ENCODE assay signal across 8 mouse cellular contexts in genomic region chr4:151995371-151996172, GRCm38 (mm10). TPM values are rescaled to one million over a fixed set of nuclear protein-coding genes. Genes with fewer than 3 reads are reported as not detected.
A peak's percentile ranks its signal among the peaks of the same experiment; 100 is the strongest.
DNase-seq lines count a peak whose midpoint lies in the region; ATAC-seq and TF ChIP-seq lines count a peak whose summit lies in the region.

No protein-coding gene starts in this region.

- peak overlapping the region; percentile 91 for H3K4me2 ChIP-seq in lung, embryonic 14.5 days
- peak overlapping the region; percentile 89 for H3K4me2 ChIP-seq in heart, embryonic 15.5 days
- H3K4me2 ChIP-seq in limb, embryonic 14.5 days (replicated peaks; ENCODE audit: low read depth, low read length, severe bottlenecking): peak overlapping the region; percentile 71

- peak overlapping the region; percentile 99 for H3K4me3 ChIP-seq in lung, embryonic 14.5 days (ENCODE audit: low read depth, low read length)
- peak overlapping the region; percentile 100 for H3K4me3 ChIP-seq in heart, embryonic 15.5 days
- H3K4me3 ChIP-seq in limb, embryonic 14.5 days (replicated peaks; ENCODE audit: low read length): peak overlapping the region; percentile 99
- peak overlapping the region; percentile 99 for H3K4me3 ChIP-seq in small intestine, adult 2 months (ENCODE audit: low read depth, low read length)

- H3K27me3 ChIP-seq in lung, embryonic 14.5 days (ENCODE audit: insufficient read depth, low read length): no peaks in the 10 kb centered on the region
- H3K27me3 ChIP-seq in heart, embryonic 15.5 days: no peaks in the 10 kb centered on the region
- no peaks in the 10 kb centered on the region for H3K27me3 ChIP-seq in limb, embryonic 14.5 days (ENCODE audit: control insufficient read depth, insufficient read depth, low read length)
- no peaks in the 10 kb centered on the region for H3K27me3 ChIP-seq in small intestine, adult 2 months (ENCODE audit: control insufficient read depth, insufficient read depth, low read length)

- peak; percentile 1 for ATAC-seq in lung, embryonic 14.5 days (ENCODE audit: insufficient read depth)
- ATAC-seq in heart, embryonic 15.5 days (replicated peaks; ENCODE audit: insufficient number of reproducible peaks, insufficient read depth, low FRiP score, low read depth): peak; percentile 24
- ATAC-seq in limb, embryonic 14.5 days (ENCODE audit: low FRiP score, low read depth): no peak
- ATAC-seq in activated CD4-positive, CD25-positive, alpha-beta regulatory T cell, adult 4 months: no peak

- TF ChIP-seq POLR2A in limb, embryonic 14.5 days (IDR thresholded peaks at IDR 0.05; ENCODE audit: borderline replicate concordance, extremely low read depth, insufficient read depth, insufficient read length): 0 out of 2 replicates have a peak, but pooled peaks have one; percentile 54
- no peak for TF ChIP-seq POLR2A in small intestine, adult 2 months (IDR thresholded peaks at IDR 0.05; ENCODE audit: low read depth, low read length)

- WGBS in lung, embryonic 14.5 days: under 1% methylated on average over 79 of the region's 111 CpGs
- WGBS in heart, embryonic 15.5 days: 1% methylated on average over 75 of the region's 111 CpGs
- 0% methylated on average over 29 of the region's 111 CpGs for WGBS in limb, embryonic 14.5 days
- WGBS in small intestine, adult 2 months: 1% methylated on average over 108 of the region's 111 CpGs

- peak overlapping the region; percentile 88 for H3K9ac ChIP-seq in lung, embryonic 14.5 days
- H3K9ac ChIP-seq in heart, embryonic 15.5 days: peak overlapping the region; percentile 96
- H3K9ac ChIP-seq in limb, embryonic 14.5 days (ENCODE audit: low read depth, low read length, severe bottlenecking): peak overlapping the region; percentile 92

- peak overlapping the region; percentile 88 for H3K27ac ChIP-seq in lung, embryonic 14.5 days (ENCODE audit: low read depth)
- H3K27ac ChIP-seq in heart, embryonic 15.5 days: peak overlapping the region; percentile 84
- H3K27ac ChIP-seq in limb, embryonic 14.5 days (replicated peaks; ENCODE audit: low read depth, low read length): peak overlapping the region; percentile 82
- H3K27ac ChIP-seq in small intestine, adult 2 months (ENCODE audit: insufficient read depth, low read depth, low read length): peak overlapping the region; percentile 53

- H3K9me3 ChIP-seq in lung, embryonic 14.5 days (ENCODE audit: low read depth, low read length): no peaks in the 10 kb centered on the region
- H3K9me3 ChIP-seq in heart, embryonic 15.5 days (replicated peaks): no peaks in the 10 kb centered on the region
- no peaks in the 10 kb centered on the region for H3K9me3 ChIP-seq in limb, embryonic 14.5 days (ENCODE audit: control insufficient read depth, low read length)

- H3K4me1 ChIP-seq in lung, embryonic 14.5 days (ENCODE audit: insufficient read depth): 0 out of 2 replicates have a peak, but pooled peaks cover 4% of the 10 kb centered on the region
- H3K4me1 ChIP-seq in heart, embryonic 15.5 days (replicated peaks): peaks cover 28% of the 10 kb centered on the region
- H3K4me1 ChIP-seq in limb, embryonic 14.5 days (ENCODE audit: control insufficient read depth, insufficient read depth, low read length): peaks cover 16% of the 10 kb centered on the region; the same call in 1 of the 2 replicates
- peaks cover 4% of the 10 kb centered on the region for H3K4me1 ChIP-seq in small intestine, adult 2 months (ENCODE audit: control insufficient read depth, insufficient read depth, insufficient read length, low read length)

- TF ChIP-seq CTCF in lung, embryonic 14.5 days (IDR thresholded peaks at IDR 0.05; ENCODE audit: low read depth): no peak
- no peak for TF ChIP-seq CTCF in small intestine, adult 2 months (IDR thresholded peaks at IDR 0.05; ENCODE audit: extremely low read depth, insufficient read length, insufficient replicate concordance, low read depth, low read length)

- H3K36me3 ChIP-seq in lung, embryonic 14.5 days (ENCODE audit: insufficient read depth): peaks cover 30% of the 10 kb centered on the region
- peaks cover 21% of the 10 kb centered on the region for H3K36me3 ChIP-seq in heart, embryonic 15.5 days
- peaks cover 33% of the 10 kb centered on the region for H3K36me3 ChIP-seq in limb, embryonic 14.5 days (ENCODE audit: control insufficient read depth, insufficient read depth, low read length)
- peaks cover 15% of the 10 kb centered on the region for H3K36me3 ChIP-seq in small intestine, adult 2 months (ENCODE audit: control insufficient read depth, insufficient read depth, low read length)

- peak; percentile 50 to 63 for DNase-seq in adrenal gland, adult 18-20 months (ENCODE audit: low spot score in 2 of 2)
- DNase-seq in adrenal gland, adult (ENCODE audit: inconsistent age in 2 of 2, low spot score in 1 of 2): no peak
- DNase-seq in lung, embryonic 14.5 days: peak; percentile 24
- no peak for DNase-seq in lung, postnatal 25 days (ENCODE audit: low spot score)
- no peak for DNase-seq in limb, embryonic 14.5 days (ENCODE audit: low spot score)

RNA-seq across cellular contexts. Expression of gene Phf13, which starts 0.5 kb away (rescaled TPM):
- total RNA-seq in adrenal gland, adult 18-20 months (2021): 10 to 100 TPM; 12.4 to 13.2 TPM
- polyA plus RNA-seq in lung, embryonic 14.5 days (2014; fragmentation: Nextera tagmentation; extraction: Ambion mirVana): 28.4 and 32.3 TPM in 2 replicates
- polyA plus RNA-seq in heart, embryonic 15.5 days (2015; fragmentation: Nextera tagmentation; extraction: Ambion mirVana): 15.2 and 20.7 TPM in 2 replicates
- 35.1 and 40.5 TPM in 2 replicates for polyA plus RNA-seq in limb, embryonic 14.5 days (2012; rRNA removed)
- 33.7 and 37.1 TPM in 2 replicates for polyA plus RNA-seq in limb, embryonic 14.5 days (2014; fragmentation: Nextera tagmentation; extraction: Ambion mirVana)
- polyA plus RNA-seq in small intestine, adult 2 months (2012; rRNA removed): 4.0 and 7.5 TPM in 2 replicates
- polyA plus RNA-seq in activated CD4-positive, CD25-positive, alpha-beta regulatory T cell, adult 4 months (2017; shearing (Covaris generic)): 1 to 10 TPM; 2.3 to 3.0 TPM

RNA-seq across cellular contexts. Expression of gene Thap3, which starts 6.8 kb away (rescaled TPM):
- total RNA-seq in adrenal gland, adult 18-20 months (2021): 10 to 100 TPM; 18.2 to 19.9 TPM
- polyA plus RNA-seq in lung, embryonic 14.5 days (2014; fragmentation: Nextera tagmentation; extraction: Ambion mirVana): 27.2 and 31.2 TPM in 2 replicates
- 26.3 and 34.4 TPM in 2 replicates for polyA plus RNA-seq in heart, embryonic 15.5 days (2015; fragmentation: Nextera tagmentation; extraction: Ambion mirVana)
- 60.6 and 61.6 TPM in 2 replicates for polyA plus RNA-seq in limb, embryonic 14.5 days (2012; rRNA removed)
- 36.1 and 37.5 TPM in 2 replicates for polyA plus RNA-seq in limb, embryonic 14.5 days (2014; fragmentation: Nextera tagmentation; extraction: Ambion mirVana)
- 13.0 and 24.2 TPM in 2 replicates for polyA plus RNA-seq in small intestine, adult 2 months (2012; rRNA removed)
- 100 to 1,000 TPM in 1 of 2 experiments, 10 to 100 TPM in 1; 89.8 to 107 TPM for polyA plus RNA-seq in activated CD4-positive, CD25-positive, alpha-beta regulatory T cell, adult 4 months (2017; shearing (Covaris generic))

RNA-seq across cellular contexts. Expression of gene Klhl21, which starts 13.0 kb away (rescaled TPM):
- total RNA-seq in adrenal gland, adult 18-20 months (2021): 10 to 100 TPM; 18.3 to 28.2 TPM
- polyA plus RNA-seq in lung, embryonic 14.5 days (2014; fragmentation: Nextera tagmentation; extraction: Ambion mirVana): 10.3 and 10.6 TPM in 2 replicates
- polyA plus RNA-seq in heart, embryonic 15.5 days (2015; fragmentation: Nextera tagmentation; extraction: Ambion mirVana): 26.1 and 30.9 TPM in 2 replicates
- polyA plus RNA-seq in limb, embryonic 14.5 days (2012; rRNA removed): 18.8 and 25.7 TPM in 2 replicates
- polyA plus RNA-seq in limb, embryonic 14.5 days (2014; fragmentation: Nextera tagmentation; extraction: Ambion mirVana): 11.0 and 11.1 TPM in 2 replicates
- polyA plus RNA-seq in small intestine, adult 2 months (2012; rRNA removed): 18.6 and 19.8 TPM in 2 replicates
- polyA plus RNA-seq in activated CD4-positive, CD25-positive, alpha-beta regulatory T cell, adult 4 months (2017; shearing (Covaris generic)): 1 to 10 TPM; 2.2 to 4.2 TPM

RNA-seq across cellular contexts. Expression of gene Zbtb48, which starts 31.9 kb away (rescaled TPM):
- 1 to 10 TPM; 8.3 to 8.9 TPM for total RNA-seq in adrenal gland, adult 18-20 months (2021)
- polyA plus RNA-seq in lung, embryonic 14.5 days (2014; fragmentation: Nextera tagmentation; extraction: Ambion mirVana): 22.7 and 26.8 TPM in 2 replicates
- 10.6 and 14.1 TPM in 2 replicates for polyA plus RNA-seq in heart, embryonic 15.5 days (2015; fragmentation: Nextera tagmentation; extraction: Ambion mirVana)
- polyA plus RNA-seq in limb, embryonic 14.5 days (2012; rRNA removed): 31.2 and 41.5 TPM in 2 replicates
- 25.4 and 27.4 TPM in 2 replicates for polyA plus RNA-seq in limb, embryonic 14.5 days (2014; fragmentation: Nextera tagmentation; extraction: Ambion mirVana)
- 12.5 and 13.6 TPM in 2 replicates for polyA plus RNA-seq in small intestine, adult 2 months (2012; rRNA removed)
- polyA plus RNA-seq in activated CD4-positive, CD25-positive, alpha-beta regulatory T cell, adult 4 months (2017; shearing (Covaris generic)): 10 to 100 TPM; 14.1 to 22.0 TPM

RNA-seq across cellular contexts. Expression of gene Tas1r1, which starts 42.8 kb away (rescaled TPM):
- total RNA-seq in adrenal gland, adult 18-20 months (2021): not detected
- polyA plus RNA-seq in lung, embryonic 14.5 days (2014; fragmentation: Nextera tagmentation; extraction: Ambion mirVana): 0.23 and 0.30 TPM in 2 replicates
- polyA plus RNA-seq in heart, embryonic 15.5 days (2015; fragmentation: Nextera tagmentation; extraction: Ambion mirVana): 0.25 and 0.46 TPM in 2 replicates
- polyA plus RNA-seq in limb, embryonic 14.5 days (2012; rRNA removed): 1.0 and 1.7 TPM in 2 replicates
- polyA plus RNA-seq in limb, embryonic 14.5 days (2014; fragmentation: Nextera tagmentation; extraction: Ambion mirVana): 0.93 and 1.3 TPM in 2 replicates
- 0.05 TPM in 1 of 2 replicates, not detected in the other for polyA plus RNA-seq in small intestine, adult 2 months (2012; rRNA removed)
- not detected for polyA plus RNA-seq in activated CD4-positive, CD25-positive, alpha-beta regulatory T cell, adult 4 months (2017; shearing (Covaris generic))

Comparison
In these comparisons a context has a peak if more than half of its experiments do, and no peak if none do; other contexts are left out.
1. DNase-seq: peak in adrenal gland, adult 18-20 months (2 of 2) and lung, embryonic 14.5 days (single experiment); none in adrenal gland, adult (0 of 2), lung, postnatal 25 days (single experiment) and limb, embryonic 14.5 days (single experiment).
2. ATAC-seq: peak in lung, embryonic 14.5 days (single experiment) and heart, embryonic 15.5 days (single experiment); none in limb, embryonic 14.5 days (single experiment) and activated CD4-positive, CD25-positive, alpha-beta regulatory T cell, adult 4 months (single experiment).
3. Peak in every context shown above with its lines, with median percentiles within 50 percentile points of each other: H3K27ac ChIP-seq, H3K4me2 ChIP-seq, H3K4me3 ChIP-seq and H3K9ac ChIP-seq.